In genomic region chr11:44052481-44052880, GRCm38 (mm10) we compare ENCODE assay signal across 20 mouse cellular contexts.
A peak's percentile ranks its signal among the peaks of the same experiment; 100 is the strongest.
DNase-seq lines count a peak whose midpoint lies in the region; ATAC-seq lines count a peak whose summit lies in the region.
"Had no signal": no experiment of that assay in that cellular context is flagged by ENCODE, and none has a peak within 500 bp of the region (broad histone marks: within the 10 kb centered on the region; RNA-seq: fewer than 3 reads in every experiment).

No protein-coding gene starts in this region.

- peak; percentile 10 to 21 for DNase-seq in layer of hippocampus, adult 8-10 months (ENCODE audit: low spot score in 2 of 2)
- DNase-seq in layer of hippocampus, adult 9-10 months (ENCODE audit: low spot score): no peak
- peak; percentile 27 to 64 for DNase-seq in frontal cortex, postnatal 36 days (ENCODE audit: low spot score in 2 of 2)
- DNase-seq in left cerebral cortex, postnatal 14 days (ENCODE audit: low spot score in 2 of 2): peak; percentile 21 to 34
- DNase-seq in right cerebral cortex, postnatal 25 days: peak; percentile 23
- no peak for DNase-seq in hindbrain, embryonic 14.5 days (ENCODE audit: low spot score)
- DNase-seq in adrenal gland, adult 8-10 months: no peak
- DNase-seq: heart, postnatal 14 days; kidney, adult 8-10 months; kidney, postnatal 14 days; spleen, adult 18-20 months; thymus, postnatal 36 days had no signal

- intact Hi-C loops in left cerebral cortex, postnatal 14 days (cut with DNase I): no loop called here

- H3K9ac ChIP-seq in hindbrain, embryonic 14.5 days: no peak overlapping the region
- H3K9ac ChIP-seq: embryonic facial prominence, embryonic 12.5 days; forebrain, embryonic 13.5 days; heart, embryonic 12.5 days; hindbrain, embryonic 12.5 days; liver, embryonic 15.5 days; midbrain, embryonic 13.5 days; neural tube, embryonic 13.5 days had no signal

- ATAC-seq in hindbrain, embryonic 14.5 days (ENCODE audit: low FRiP score): no peak
- ATAC-seq: forebrain, embryonic 13.5 days; midbrain, embryonic 13.5 days had no signal

- 87% methylated on average over 5 of the region's 5 CpGs for WGBS in hindbrain, embryonic 14.5 days

- no peak overlapping the region for H3K4me3 ChIP-seq in hindbrain, embryonic 14.5 days (replicated peaks; ENCODE audit: low read length)
- H3K4me3 ChIP-seq: embryonic facial prominence, embryonic 12.5 days; erythroblast, embryonic 14.5 days; forebrain, embryonic 13.5 days; heart, embryonic 12.5 days; hindbrain, embryonic 12.5 days; liver, embryonic 15.5 days; midbrain, embryonic 13.5 days; neural tube, embryonic 13.5 days had no signal

- no peaks in the 10 kb centered on the region for H3K9me3 ChIP-seq in hindbrain, embryonic 14.5 days (ENCODE audit: control insufficient read depth, low read length)
- H3K9me3 ChIP-seq: embryonic facial prominence, embryonic 12.5 days; forebrain, embryonic 13.5 days; heart, embryonic 12.5 days; hindbrain, embryonic 12.5 days; liver, embryonic 15.5 days; midbrain, embryonic 13.5 days; neural tube, embryonic 13.5 days had no signal

- no peak overlapping the region for H3K27ac ChIP-seq in hindbrain, embryonic 14.5 days
- H3K27ac ChIP-seq: embryonic facial prominence, embryonic 12.5 days; forebrain, embryonic 13.5 days; hindbrain, embryonic 12.5 days; liver, embryonic 15.5 days; midbrain, embryonic 13.5 days; neural tube, embryonic 13.5 days had no signal

- H3K36me3 ChIP-seq in hindbrain, embryonic 14.5 days (replicated peaks; ENCODE audit: control insufficient read depth, insufficient read depth): no peaks in the 10 kb centered on the region
- H3K36me3 ChIP-seq: embryonic facial prominence, embryonic 12.5 days; heart, embryonic 12.5 days; hindbrain, embryonic 12.5 days; liver, embryonic 15.5 days; midbrain, embryonic 13.5 days; neural tube, embryonic 13.5 days had no signal

- H3K4me2 ChIP-seq in hindbrain, embryonic 14.5 days (replicated peaks): no peak overlapping the region
- H3K4me2 ChIP-seq: embryonic facial prominence, embryonic 12.5 days; forebrain, embryonic 13.5 days; heart, embryonic 12.5 days; hindbrain, embryonic 12.5 days; liver, embryonic 15.5 days; midbrain, embryonic 13.5 days; neural tube, embryonic 13.5 days had no signal

- H3K4me1 ChIP-seq in hindbrain, embryonic 14.5 days (replicated peaks; ENCODE audit: control insufficient read depth, insufficient read depth, low read length): no peaks in the 10 kb centered on the region
- H3K4me1 ChIP-seq: embryonic facial prominence, embryonic 12.5 days; forebrain, embryonic 13.5 days; heart, embryonic 12.5 days; hindbrain, embryonic 12.5 days; liver, embryonic 15.5 days; midbrain, embryonic 13.5 days; neural tube, embryonic 13.5 days had no signal

- no peaks in the 10 kb centered on the region for H3K27me3 ChIP-seq in hindbrain, embryonic 14.5 days (ENCODE audit: control insufficient read depth, insufficient read depth, low read length)
- H3K27me3 ChIP-seq: embryonic facial prominence, embryonic 12.5 days; heart, embryonic 12.5 days; hindbrain, embryonic 12.5 days; liver, embryonic 15.5 days; midbrain, embryonic 13.5 days; neural tube, embryonic 13.5 days had no signal

Comparison
In these comparisons a context has a peak if more than half of its experiments do, and no peak if none do; other contexts are left out.
1. DNase-seq: peak in layer of hippocampus, adult 8-10 months (2 of 2), frontal cortex, postnatal 36 days (2 of 2), left cerebral cortex, postnatal 14 days (2 of 2) and right cerebral cortex, postnatal 25 days (single experiment); none in layer of hippocampus, adult 9-10 months (single experiment), hindbrain, embryonic 14.5 days (single experiment) and adrenal gland, adult 8-10 months (single experiment).